Mouse (Mus musculus) retina, postnatal 1 day (tissue): ENCODE measurements around the gene Grk3.

Experiments used
- DNase-seq: peaks from one replicate; pipeline ENCODE4 v3.0.0-alpha.2; 2012

Gene Grk3

GRCm38 (mm10) chr5:112864719-112865367 is 150.7 kb downstream of the Grk3 start:
- peak; percentile 65 for DNase-seq
